ENCODE assay signal across 9 mouse cellular contexts in genomic region chr9:61055928-61056730, GRCm38 (mm10).
DNase-seq lines count a peak whose midpoint lies in the region; ATAC-seq lines count a peak whose summit lies in the region.
"Had no signal": no experiment of that assay in that cellular context is flagged by ENCODE, and none has a peak within 500 bp of the region (broad histone marks: within the 10 kb centered on the region; RNA-seq: fewer than 3 reads in every experiment).

No protein-coding gene starts in this region.

- no peak overlapping the region for H3K9ac ChIP-seq in liver, embryonic 11.5 days (ENCODE audit: low read depth, low read length)
- H3K9ac ChIP-seq in heart, embryonic 15.5 days, result no peak overlapping the region
- H3K9ac ChIP-seq in hindbrain, embryonic 11.5 days (ENCODE audit: low read depth, low read length), result no peak overlapping the region

- H3K36me3 ChIP-seq in liver, embryonic 11.5 days (ENCODE audit: control insufficient read depth, insufficient read depth, low read length), result no peaks in the 10 kb centered on the region
- no peaks in the 10 kb centered on the region for H3K36me3 ChIP-seq in heart, embryonic 15.5 days
- no peaks in the 10 kb centered on the region for H3K36me3 ChIP-seq in splenic B cell, adult 2 months (ENCODE audit: control insufficient read depth, insufficient read depth, low read length, poor library complexity, severe bottlenecking)
- no peaks in the 10 kb centered on the region for H3K36me3 ChIP-seq in hindbrain, embryonic 11.5 days (ENCODE audit: control insufficient read depth, insufficient read depth, low read length)

- H3K9me3 ChIP-seq in liver, embryonic 11.5 days (ENCODE audit: control insufficient read depth, low read length), result no peaks in the 10 kb centered on the region; the same call in 1 of the 2 replicates
- no peaks in the 10 kb centered on the region for H3K9me3 ChIP-seq in heart, embryonic 15.5 days (replicated peaks)
- H3K9me3 ChIP-seq in hindbrain, embryonic 11.5 days (ENCODE audit: control insufficient read depth, low read length), result 0 out of 2 replicates have a peak, but pooled peaks cover 2% of the 10 kb centered on the region

- peak overlapping the region; percentile 1 for H3K4me2 ChIP-seq in liver, embryonic 11.5 days
- peak overlapping the region; percentile 32 for H3K4me2 ChIP-seq in heart, embryonic 15.5 days
- no peak overlapping the region for H3K4me2 ChIP-seq in hindbrain, embryonic 11.5 days (replicated peaks; ENCODE audit: low read depth, low read length)

- peak; percentile 49 to 67 for DNase-seq in cerebellum, postnatal 25 days
- no peak for DNase-seq in cerebellum, adult 8-10 months
- no peak for DNase-seq in liver, embryonic 11.5 days (ENCODE audit: low spot score)
- no peak for DNase-seq in liver
- peak; percentile 39 for DNase-seq in splenic B cell, adult 2 months (ENCODE audit: low read depth, low spot score)
- no peak for DNase-seq in hindbrain, embryonic 11.5 days (ENCODE audit: low spot score)
- DNase-seq: kidney, adult 8-10 months had no signal

- no peak overlapping the region for H3K4me3 ChIP-seq in liver, embryonic 11.5 days (ENCODE audit: low read depth, low read length)
- peak overlapping the region; percentile 18; the same call in 1 of the 2 replicates for H3K4me3 ChIP-seq in heart, embryonic 15.5 days
- H3K4me3 ChIP-seq in hindbrain, embryonic 11.5 days (ENCODE audit: low read depth, low read length), result no peak overlapping the region

- H3K27ac ChIP-seq in liver, embryonic 11.5 days (ENCODE audit: low read depth, low read length), result no peak overlapping the region
- H3K27ac ChIP-seq in heart, embryonic 15.5 days, result peak overlapping the region; percentile 37; the same call in 1 of the 2 replicates
- no peak overlapping the region for H3K27ac ChIP-seq in hindbrain, embryonic 11.5 days (ENCODE audit: low read depth, low read length)

- ATAC-seq in liver, embryonic 11.5 days (replicated peaks; ENCODE audit: low FRiP score), result no peak
- no peak for ATAC-seq in heart, embryonic 15.5 days (replicated peaks; ENCODE audit: insufficient number of reproducible peaks, insufficient read depth, low FRiP score, low read depth)
- no peak for ATAC-seq in hindbrain, embryonic 11.5 days (ENCODE audit: low FRiP score)
- no peak; the same call in 1 of the 2 replicates for ATAC-seq in megakaryocyte progenitor cell, adult 5-6 weeks (replicated peaks; ENCODE audit: poor library complexity)

- no peaks in the 10 kb centered on the region; the same call in none of the 2 replicates for H3K4me1 ChIP-seq in liver, embryonic 11.5 days (replicated peaks; ENCODE audit: control insufficient read depth, insufficient read depth, low read length)
- H3K4me1 ChIP-seq in heart, embryonic 15.5 days (replicated peaks), result peaks cover 21% of the 10 kb centered on the region
- H3K4me1 ChIP-seq in hindbrain, embryonic 11.5 days (replicated peaks; ENCODE audit: control insufficient read depth, insufficient read depth, low read length), result 0 out of 2 replicates have a peak, but pooled peaks cover 11% of the 10 kb centered on the region

- 64% methylated on average over 15 of the region's 15 CpGs for WGBS in liver, embryonic 11.5 days
- WGBS in heart, embryonic 15.5 days, result 71% methylated on average over 15 of the region's 15 CpGs
- WGBS in hindbrain, embryonic 11.5 days, result 90% methylated on average over 15 of the region's 15 CpGs

- H3K27me3 ChIP-seq in liver, embryonic 11.5 days (replicated peaks; ENCODE audit: control insufficient read depth, insufficient read depth, low read length), result peaks cover 11% of the 10 kb centered on the region
- peaks cover 48% of the 10 kb centered on the region for H3K27me3 ChIP-seq in heart, embryonic 15.5 days
- no peaks in the 10 kb centered on the region for H3K27me3 ChIP-seq in splenic B cell, adult 2 months (ENCODE audit: control insufficient read depth, insufficient read depth, low read length, poor library complexity, severe bottlenecking)
- H3K27me3 ChIP-seq in hindbrain, embryonic 11.5 days (ENCODE audit: control insufficient read depth, insufficient read depth, low read length), result no peaks in the 10 kb centered on the region

Comparison
In these comparisons a context has a peak if more than half of its experiments do, and no peak if none do; other contexts are left out.
1. DNase-seq: peak in cerebellum, postnatal 25 days (2 of 2) and splenic B cell, adult 2 months (single experiment); none in cerebellum, adult 8-10 months (single experiment), liver, embryonic 11.5 days (single experiment), liver (single experiment) and hindbrain, embryonic 11.5 days (single experiment).